Mouse (Mus musculus) hindbrain, embryonic 16.5 days (tissue): ENCODE data around the gene 4930402H24Rik. TPM values are rescaled to one million over a fixed set of nuclear protein-coding genes. Genes with fewer than 3 reads are reported as not detected.

Experiments
- ATAC-seq: fragments of 200-750 bp; cut with Nextera tagmentation; 2 replicates; pipeline ENCODE4 v1.8.0; 2017; ENCODE audit warnings: moderate TSS enrichment, moderate library complexity
- H3K27ac ChIP-seq: fragments of 300-500 bp; sonication (generic); 2 replicates; pipeline ENCODE4 v1.5.1; 2014; ENCODE audit warnings: low read depth, mild to moderate bottlenecking, control low read depth, low read length, moderate library complexity
- H3K27me3 ChIP-seq: fragments of 300-500 bp; sonication (generic); replicated peaks from 2 replicates; pipeline ENCODE4 v1.6.1; 2014; ENCODE audit warnings: low read length; ENCODE audit not compliant: control insufficient read depth, insufficient read depth
- H3K36me3 ChIP-seq: fragments of 300-500 bp; sonication (generic); 2 replicates; pipeline ENCODE4 v1.6.1; 2014; ENCODE audit warnings: mild to moderate bottlenecking, low read length, moderate library complexity, mixed read lengths; ENCODE audit not compliant: control insufficient read depth, insufficient read depth
- H3K4me1 ChIP-seq: fragments of 300-500 bp; sonication (generic); 2 replicates; pipeline ENCODE4 v1.6.1; 2014; ENCODE audit warnings: low read depth, low read length; ENCODE audit not compliant: control insufficient read depth, insufficient read depth
- H3K4me2 ChIP-seq: fragments of 300-500 bp; sonication (generic); 2 replicates; pipeline ENCODE4 v1.6.1; 2014; ENCODE audit warnings: mild to moderate bottlenecking, low read length, control low read depth, moderate library complexity
- H3K4me3 ChIP-seq: fragments of 300-500 bp; sonication (generic); 2 replicates; pipeline ENCODE4 v1.5.1; 2014; ENCODE audit warnings: mild to moderate bottlenecking, low read length, control low read depth, moderate library complexity
- H3K9ac ChIP-seq: fragments of 300-500 bp; sonication (generic); 2 replicates; pipeline ENCODE4 v1.6.1; 2014; ENCODE audit warnings: low read depth, mild to moderate bottlenecking, control low read depth, low read length, moderate library complexity
- H3K9me3 ChIP-seq: fragments of 300-500 bp; sonication (generic); 2 replicates; pipeline ENCODE4 v1.6.1; 2014; ENCODE audit warnings: mild to moderate bottlenecking, low read length, moderate library complexity; ENCODE audit not compliant: control insufficient read depth
- WGBS: fragments of 180-500 bp; shearing (Covaris S2); extraction: QIAGEN DNeasy Blood & Tissue Kit; methylation state at CpG from one replicate; pipeline ENCODE4 v1.1.7; 2014; 5-methylcytosine and 5-hydroxymethylcytosine counted together
- polyA plus RNA-seq: library from polyadenylated mRNA; unstranded; fragments of >200 nt; fragmentation: Nextera tagmentation; extraction: Ambion mirVana; gene quantifications from 2 replicates; pipeline ENCODE4 v1.2.1, GENCODE M21; 2015

Gene 4930402H24Rik
- polyA plus RNA-seq, 1 experiment from 2014 or later, result 78.7 TPM

DNA sequence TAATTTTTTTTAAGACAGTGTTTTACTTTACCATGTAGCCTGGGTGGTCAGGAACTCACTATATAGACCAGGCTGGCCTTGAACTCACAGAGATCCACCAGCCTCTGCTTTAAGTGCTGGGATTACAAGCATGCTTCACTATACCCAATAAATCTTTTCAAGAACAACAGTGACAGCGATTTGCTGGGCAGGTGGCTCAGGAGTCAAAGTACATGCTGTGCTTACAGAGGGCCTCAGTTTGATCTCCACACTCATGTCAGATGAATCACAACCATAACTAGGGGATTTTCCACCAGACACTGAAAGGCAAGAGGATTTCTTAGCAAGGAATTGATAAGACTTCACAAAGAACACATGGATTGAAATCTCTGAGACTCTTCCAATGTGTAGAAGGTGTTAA lies 126.3 kb downstream of the 4930402H24Rik start:
- no peak for ATAC-seq
- H3K4me1 ChIP-seq, result no peaks in the 10 kb centered on the region

DNA sequence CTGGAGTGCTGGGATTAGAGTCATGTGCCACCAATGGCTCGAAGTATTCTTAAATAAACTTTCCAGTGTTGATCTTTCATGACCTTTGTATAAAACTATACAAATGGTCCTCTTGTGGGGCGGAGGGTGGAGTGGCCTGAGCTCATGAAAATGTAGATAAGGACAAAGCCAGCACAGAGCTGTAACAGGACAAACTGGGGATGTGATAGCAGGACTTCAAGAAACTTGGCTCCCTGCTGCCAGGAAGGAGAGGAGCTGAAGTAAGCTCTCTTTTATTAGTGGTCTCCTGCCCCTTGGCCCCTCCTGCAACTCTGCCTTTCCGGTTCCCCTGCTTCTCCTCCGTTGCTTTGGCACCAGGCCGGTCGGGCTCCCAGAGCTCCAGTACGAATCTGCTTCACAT lies 129.6 kb downstream of the 4930402H24Rik start:
- ATAC-seq, result no peak
- no peaks in the 10 kb centered on the region for H3K27me3 ChIP-seq

More for the DNA sequence above, 126.3 kb downstream of the 4930402H24Rik start:
- Histone ChIP-seq H3K9ac (no peak overlapping the region), H3K9me3 (no peaks in the 10 kb centered on the region), H3K36me3 (peaks cover 62% of the 10 kb centered on the region), H3K27ac (no peak overlapping the region), H3K4me3 (no peak overlapping the region), H3K27me3 (no peaks in the 10 kb centered on the region), H3K4me2 (no peak overlapping the region)
- 68% methylated on average over 1 of the region's 1 CpGs for WGBS

DNA sequence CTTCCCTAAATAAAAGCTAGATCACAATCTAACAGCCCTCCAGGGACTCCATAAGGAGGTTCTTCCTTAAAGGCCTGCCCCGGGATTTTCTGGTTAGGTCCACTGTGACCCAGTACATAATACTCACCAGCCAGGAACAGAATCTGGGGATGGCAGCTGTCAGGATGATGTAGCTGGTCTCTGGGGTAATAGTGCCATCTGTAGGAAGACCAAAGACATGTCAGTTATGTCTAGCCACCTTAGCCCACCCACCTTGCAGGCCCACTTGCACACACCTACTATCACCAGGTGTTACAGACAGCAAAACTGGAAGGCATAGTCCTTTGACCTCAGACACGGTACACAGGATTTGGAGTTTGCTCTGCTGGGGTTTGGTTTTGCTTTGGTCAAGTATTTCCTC lies 138.7 kb downstream of the 4930402H24Rik start:
- Histone ChIP-seq H3K4me1 (no peaks in the 10 kb centered on the region), H3K9me3 (no peaks in the 10 kb centered on the region), H3K4me2 (no peak overlapping the region), H3K4me3 (no peak overlapping the region), H3K27ac (no peak overlapping the region), H3K9ac (no peak overlapping the region), H3K36me3 (peaks cover 67% of the 10 kb centered on the region), H3K27me3 (no peaks in the 10 kb centered on the region)
- no peak for ATAC-seq
- WGBS, result 66% methylated on average over 2 of the region's 2 CpGs

More for the DNA sequence above, 129.6 kb downstream of the 4930402H24Rik start:
- 91% methylated on average over 7 of the region's 7 CpGs for WGBS
- H3K4me2 ChIP-seq, result no peak overlapping the region
- H3K4me1 ChIP-seq, result no peaks in the 10 kb centered on the region
- H3K9me3 ChIP-seq, result no peaks in the 10 kb centered on the region
- H3K36me3 ChIP-seq, result peaks cover 50% of the 10 kb centered on the region
- no peak overlapping the region for H3K9ac ChIP-seq
- H3K4me3 ChIP-seq, result no peak overlapping the region
- no peak overlapping the region for H3K27ac ChIP-seq

DNA sequence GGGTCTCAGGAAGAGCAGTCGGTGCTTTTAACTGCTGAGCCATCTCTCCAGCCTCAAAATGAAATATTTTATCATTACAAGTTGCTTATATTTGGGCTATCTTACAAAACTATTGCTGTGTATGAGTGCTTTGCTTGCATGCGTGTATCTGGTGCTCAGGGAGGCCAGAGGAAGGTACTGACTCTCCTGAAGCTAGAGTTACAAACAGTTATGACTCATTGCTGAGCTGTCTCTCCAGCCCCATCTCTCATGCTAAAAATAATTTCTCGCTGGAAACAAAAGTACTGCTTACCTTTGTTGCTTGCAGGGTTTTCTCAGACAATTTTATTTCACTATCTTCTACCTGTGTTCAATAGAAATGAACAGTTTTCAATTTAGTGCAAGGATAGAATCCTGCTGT lies 140.8 kb downstream of the 4930402H24Rik start:
- Histone ChIP-seq H3K27me3 (no peaks in the 10 kb centered on the region), H3K4me2 (no peak overlapping the region), H3K9ac (no peak overlapping the region), H3K27ac (no peak overlapping the region), H3K4me1 (no peaks in the 10 kb centered on the region), H3K36me3 (peaks cover 69% of the 10 kb centered on the region), H3K9me3 (no peaks in the 10 kb centered on the region), H3K4me3 (no peak overlapping the region)
- 85% methylated on average over 3 of the region's 3 CpGs for WGBS
- ATAC-seq, result no peak

DNA sequence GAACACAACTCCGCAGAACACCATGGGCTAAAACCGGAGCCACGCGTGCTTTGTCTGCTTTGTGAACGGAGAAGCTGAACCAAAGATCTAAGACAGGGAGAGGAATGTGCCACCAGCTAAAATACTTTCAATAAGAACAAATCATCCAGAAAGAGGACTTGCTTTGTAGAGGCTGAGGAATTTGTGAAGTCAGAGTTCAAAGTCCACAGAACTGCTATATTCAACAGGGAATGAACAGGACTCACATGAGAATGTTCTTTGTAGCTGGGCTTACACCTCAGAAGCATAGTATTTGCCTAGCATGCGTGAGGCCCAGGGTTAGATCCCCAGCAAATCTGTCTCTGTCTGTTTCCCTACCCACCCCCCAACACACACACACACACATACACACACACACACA lies 145.3 kb downstream of the 4930402H24Rik start:
- H3K4me2 ChIP-seq, result no peak overlapping the region
- no peaks in the 10 kb centered on the region for H3K9me3 ChIP-seq
- ATAC-seq, result no peak
- H3K4me3 ChIP-seq, result no peak overlapping the region
- H3K27me3 ChIP-seq, result no peaks in the 10 kb centered on the region
- H3K36me3 ChIP-seq, result peaks cover 45% of the 10 kb centered on the region
- WGBS, result 80% methylated on average over 6 of the region's 6 CpGs
- no peak overlapping the region for H3K27ac ChIP-seq
- no peaks in the 10 kb centered on the region for H3K4me1 ChIP-seq
- no peak overlapping the region for H3K9ac ChIP-seq

DNA sequence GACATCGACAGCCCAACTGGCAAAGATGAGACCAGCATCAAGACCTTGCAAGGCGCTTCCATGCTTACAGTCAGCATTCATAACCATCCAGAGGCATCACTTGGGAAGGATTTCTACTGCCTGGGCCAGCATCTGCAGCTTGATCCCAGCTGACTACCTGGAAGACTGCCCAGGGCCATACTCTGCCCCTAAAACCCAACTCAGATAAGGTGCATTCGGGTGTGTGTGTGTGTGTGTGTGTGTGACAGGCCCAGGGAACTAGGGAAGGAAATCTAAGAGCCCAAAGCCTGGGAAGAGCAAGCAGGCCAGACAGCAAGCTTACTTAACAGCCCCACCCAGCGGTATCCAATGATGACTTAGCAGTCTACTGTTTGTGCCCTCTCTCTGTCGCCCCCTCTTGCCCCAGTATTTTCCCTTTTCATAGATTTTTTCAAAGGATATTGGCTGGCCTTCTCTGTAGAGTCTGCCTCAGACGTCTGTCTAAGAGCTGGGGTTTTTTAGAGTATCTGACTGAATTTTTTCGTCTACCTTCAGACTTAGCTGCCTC lies 151.1 kb downstream of the 4930402H24Rik start:
- H3K4me3 ChIP-seq, result no peak overlapping the region
- WGBS, result 63% methylated on average over 7 of the region's 7 CpGs
- peaks cover 7% of the 10 kb centered on the region for H3K36me3 ChIP-seq
- H3K9ac ChIP-seq, result no peak overlapping the region
- no peak overlapping the region for H3K27ac ChIP-seq
- no peaks in the 10 kb centered on the region for H3K27me3 ChIP-seq
- no peaks in the 10 kb centered on the region for H3K9me3 ChIP-seq
- H3K4me1 ChIP-seq, result no peaks in the 10 kb centered on the region
- H3K4me2 ChIP-seq, result no peak overlapping the region
- no peak for ATAC-seq

DNA sequence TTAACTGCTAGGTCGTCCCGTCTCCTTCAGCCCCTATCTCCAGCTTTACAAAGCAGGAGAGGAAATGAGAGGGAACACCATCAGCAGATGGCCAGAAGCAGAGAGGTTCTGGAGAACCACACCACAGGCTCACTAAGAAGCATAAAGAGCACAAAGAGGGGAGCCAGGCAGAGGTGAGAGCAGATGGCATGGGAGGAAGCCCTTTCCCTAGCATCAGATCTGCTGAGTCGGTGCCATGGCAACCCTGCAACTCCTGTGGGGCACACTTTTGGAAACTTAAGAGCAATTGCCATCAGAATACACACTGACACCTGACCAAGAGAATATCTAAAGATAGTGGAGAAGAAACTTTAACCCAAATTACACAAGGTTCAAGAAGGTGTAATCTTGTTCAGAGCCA lies 151.6 kb downstream of the 4930402H24Rik start:
- ATAC-seq, result no peak
- no peaks in the 10 kb centered on the region for H3K9me3 ChIP-seq
- H3K27me3 ChIP-seq, result no peaks in the 10 kb centered on the region
- 85% methylated on average over 3 of the region's 3 CpGs for WGBS
- no peak overlapping the region for H3K27ac ChIP-seq
- peaks cover 7% of the 10 kb centered on the region for H3K36me3 ChIP-seq
- no peaks in the 10 kb centered on the region for H3K4me1 ChIP-seq
- H3K4me2 ChIP-seq, result no peak overlapping the region
- H3K9ac ChIP-seq, result no peak overlapping the region
- H3K4me3 ChIP-seq, result no peak overlapping the region

GRCm38 (mm10) chr2:130750449-130750848 lies 155.8 kb downstream of the 4930402H24Rik start:
- WGBS, result 60% methylated on average over 8 of the region's 8 CpGs
- ATAC-seq, result no peak
- peaks cover 35% of the 10 kb centered on the region for H3K36me3 ChIP-seq

GRCm38 (mm10) chr2:130749708-130750107 lies 156.5 kb downstream of the 4930402H24Rik start:
- H3K9ac ChIP-seq, result no peak overlapping the region
- peaks cover 42% of the 10 kb centered on the region for H3K36me3 ChIP-seq
- no peaks in the 10 kb centered on the region for H3K27me3 ChIP-seq
- 80% methylated on average over 3 of the region's 3 CpGs for WGBS
- no peaks in the 10 kb centered on the region for H3K4me1 ChIP-seq
- H3K9me3 ChIP-seq, result peaks cover 6% of the 10 kb centered on the region; the same call in 1 of the 2 replicates
- no peak for ATAC-seq
- no peak overlapping the region for H3K27ac ChIP-seq
- H3K4me2 ChIP-seq, result no peak overlapping the region
- H3K4me3 ChIP-seq, result no peak overlapping the region

More at GRCm38 (mm10) chr2:130750449-130750848, 155.8 kb downstream of the 4930402H24Rik start:
- peaks cover 5% of the 10 kb centered on the region; the same call in 1 of the 2 replicates for H3K9me3 ChIP-seq
- no peaks in the 10 kb centered on the region for H3K27me3 ChIP-seq
- no peaks in the 10 kb centered on the region for H3K4me1 ChIP-seq
- H3K27ac ChIP-seq, result no peak overlapping the region
- no peak overlapping the region for H3K4me2 ChIP-seq
- H3K4me3 ChIP-seq, result no peak overlapping the region
- H3K9ac ChIP-seq, result no peak overlapping the region
